Mouse (Mus musculus): Measurements from ENCODE around the gene Ttll13.
A peak's percentile ranks its signal among the peaks of the same experiment; 100 is the strongest.

The Ttll13 gene

GRCm38 (mm10) chr7:80267764-80268163 is 21.6 kb downstream of the Ttll13 start:
- DNase-seq (ENCODE audit: low spot score in 2 of 2), result no peak

- peak; percentile 94 to 95 for DNase-seq (ENCODE audit: low spot score in 2 of 2)
These were observed 22.9 kb downstream of the Ttll13 start, which contains the start of gene Vps33b for GRCm38 (mm10) chr7:80268897-80269750. Gene Vps33b, plus strand, starts transcription at chr7:80269649.

- DNase-seq (ENCODE audit: low spot score in 2 of 2), result no peak
These were observed 23.6 kb downstream of the Ttll13 start for GRCm38 (mm10) chr7:80269751-80270255.

- DNase-seq (ENCODE audit: low spot score in 2 of 2), result no peak
These were observed 27.3 kb downstream of the Ttll13 start for GRCm38 (mm10) chr7:80273456-80273855.

GRCm38 (mm10) chr7:80276374-80276773 is 30.2 kb downstream of the Ttll13 start:
- no peak for DNase-seq (ENCODE audit: low spot score in 2 of 2)

GRCm38 (mm10) chr7:80280032-80280431 is 33.9 kb downstream of the Ttll13 start:
- no peak for DNase-seq (ENCODE audit: low spot score in 2 of 2)

- DNase-seq (ENCODE audit: low spot score in 2 of 2), result no peak
These were observed 34.8 kb downstream of the Ttll13 start for GRCm38 (mm10) chr7:80280998-80281397.

GRCm38 (mm10) chr7:80281646-80282045 is 35.5 kb downstream of the Ttll13 start:
- DNase-seq (ENCODE audit: low spot score in 2 of 2), result no peak

- DNase-seq (ENCODE audit: low spot score in 2 of 2), result no peak
These were observed 37.2 kb downstream of the Ttll13 start for GRCm38 (mm10) chr7:80283226-80283918.

GRCm38 (mm10) chr7:80284391-80284790 is 38.2 kb downstream of the Ttll13 start:
- DNase-seq (ENCODE audit: low spot score in 2 of 2), result no peak

- no peak for DNase-seq (ENCODE audit: low spot score in 2 of 2)
These were observed 39.5 kb downstream of the Ttll13 start for GRCm38 (mm10) chr7:80285725-80286124.

GRCm38 (mm10) chr7:80287736-80288135 is 41.6 kb downstream of the Ttll13 start:
- no peak for DNase-seq (ENCODE audit: low spot score in 2 of 2)

- peak; percentile 99 for DNase-seq (ENCODE audit: low spot score in 2 of 2)
These were observed 48.0 kb downstream of the Ttll13 start, which contains the start of gene Prc1 for GRCm38 (mm10) chr7:80294062-80294763. Gene Prc1, plus strand, starts transcription at chr7:80294450.

GRCm38 (mm10) chr7:80294764-80295648 is 48.8 kb downstream of the Ttll13 start:
- no peak for DNase-seq (ENCODE audit: low spot score in 2 of 2)

- DNase-seq (ENCODE audit: low spot score in 2 of 2), result no peak
These were observed 50.3 kb downstream of the Ttll13 start for GRCm38 (mm10) chr7:80296462-80296861.

GRCm38 (mm10) chr7:80297041-80297440 is 50.9 kb downstream of the Ttll13 start:
- DNase-seq (ENCODE audit: low spot score in 2 of 2), result no peak

- DNase-seq (ENCODE audit: low spot score in 2 of 2), result no peak
These were observed 52.6 kb downstream of the Ttll13 start for GRCm38 (mm10) chr7:80298754-80299153.

- DNase-seq (ENCODE audit: low spot score in 2 of 2), result no peak
These were observed 53.4 kb downstream of the Ttll13 start for GRCm38 (mm10) chr7:80299568-80299967.

GRCm38 (mm10) chr7:80301522-80301921 is 55.3 kb downstream of the Ttll13 start:
- no peak for DNase-seq (ENCODE audit: low spot score in 2 of 2)

- DNase-seq (ENCODE audit: low spot score in 2 of 2), result no peak
These were observed 61.6 kb downstream of the Ttll13 start for GRCm38 (mm10) chr7:80307766-80308165.

Data from frontal cortex, postnatal 36 days (tissue).